Mouse (Mus musculus) liver, adult 2 months (tissue): ENCODE measurements around the gene Ppm1d.

Experiments used
- CTCF ChIP-seq: fragments of 200-500 bp; IDR thresholded peaks from 2 replicates; pipeline ENCODE4 v1.5.1; 2011; ENCODE audit warnings: low read depth, low read length, control low read depth
- POLR2A ChIP-seq: fragments of 200-500 bp; IDR thresholded peaks from 2 replicates; pipeline ENCODE4 v1.6.1; 2011; ENCODE audit warnings: low read length, control low read depth; ENCODE audit not compliant: insufficient read depth; ENCODE audit errors: extremely low read depth

DNA sequence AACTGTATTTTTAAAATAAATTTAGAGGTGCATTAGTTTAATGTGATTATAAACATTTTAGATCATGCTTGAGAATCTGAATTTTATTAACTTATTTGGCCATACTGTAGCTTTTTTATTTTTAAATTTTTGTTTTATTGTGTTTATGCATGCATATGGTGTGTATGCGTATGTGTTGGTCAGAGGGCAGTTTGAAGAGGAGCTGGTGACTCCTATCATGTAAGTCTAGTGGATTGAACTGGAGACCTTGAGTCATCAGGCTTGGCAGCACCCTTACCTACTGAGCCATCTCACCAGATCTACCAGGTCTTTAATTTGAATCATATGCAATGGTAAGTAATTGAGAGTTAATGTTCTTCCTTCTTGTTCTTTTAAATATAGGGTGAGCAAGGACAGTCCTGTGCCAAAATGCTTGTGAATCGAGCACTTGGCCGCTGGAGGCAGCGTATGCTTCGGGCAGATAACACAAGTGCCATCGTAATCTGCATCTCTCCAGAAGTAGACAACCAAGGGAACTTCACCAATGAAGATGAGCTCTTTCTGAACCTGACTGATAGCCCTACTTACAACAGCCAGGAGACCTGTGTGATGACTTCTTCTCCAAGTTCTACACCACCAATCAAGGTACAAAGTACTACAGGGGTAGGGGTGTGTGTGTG, 28.3 kb downstream of the Ppm1d start:
- no peak for TF ChIP-seq POLR2A
- TF ChIP-seq CTCF, result no peak
